Mouse (Mus musculus) ES-E14 (cell line): ENCODE data around the gene Fbxo28. TPM values are rescaled to one million over a fixed set of nuclear protein-coding genes. Genes with fewer than 3 reads are reported as not detected.

Experiments used
- DNase-seq: peaks from one replicate; pipeline ENCODE4 v3.0.0-alpha.2; 2013; ENCODE audit warnings: low read depth, low spot score
- H3K27ac ChIP-seq: 2 replicates; pipeline ENCODE4 v1.5.1; 2012; ENCODE audit warnings: low read depth, mild to moderate bottlenecking, low read length, moderate library complexity, mixed read lengths; ENCODE audit not compliant: poor library complexity, insufficient read depth, severe bottlenecking
- H3K36me3 ChIP-seq: 2 replicates; pipeline ENCODE4 v1.6.1; 2012; ENCODE audit warnings: mild to moderate bottlenecking, low read length, moderate library complexity, mixed read lengths; ENCODE audit not compliant: control insufficient read depth, poor library complexity, insufficient read depth, severe bottlenecking
- H3K4me1 ChIP-seq, 2 experiments: fragments of 150-350 bp in 1 of 2; sonication (generic) in 1 of 2; 2 replicates each; pipeline ENCODE4 v1.6.1; 2012; ENCODE audit warnings: low read length in 2 of 2, mild to moderate bottlenecking in 1 of 2, mixed read lengths in 1 of 2; ENCODE audit not compliant: control insufficient read depth in 2 of 2, insufficient read depth in 2 of 2, poor library complexity in 1 of 2
- H3K4me3 ChIP-seq, 2 experiments: fragments of 150-350 bp in 1 of 2; sonication (generic) in 1 of 2; 2 replicates each; pipeline ENCODE4 v1.5.1; 2012; ENCODE audit warnings: low read length in 2 of 2, low read depth in 1 of 2, mild to moderate bottlenecking in 1 of 2, mixed read lengths in 1 of 2; ENCODE audit not compliant: insufficient read depth in 1 of 2, poor library complexity in 1 of 2, severe bottlenecking in 1 of 2
- H3K9ac ChIP-seq: 2 replicates; pipeline ENCODE4 v1.6.1; 2012; ENCODE audit warnings: low read depth, mild to moderate bottlenecking, low read length, mixed read lengths; ENCODE audit not compliant: poor library complexity, insufficient read depth, severe bottlenecking
- H3K9me3 ChIP-seq: fragments of 150-350 bp; sonication (generic); 2 replicates; pipeline ENCODE4 v1.6.1; 2012; ENCODE audit warnings: low read depth, mild to moderate bottlenecking, low read length; ENCODE audit not compliant: control insufficient read depth, insufficient read depth
- CHD2 ChIP-seq: IDR thresholded peaks from 2 replicates; pipeline ENCODE4 v1.6.1; 2014; ENCODE audit warnings: mild to moderate bottlenecking, low read depth, low read length, inconsistent platforms
- HCFC1 ChIP-seq: IDR thresholded peaks from 2 replicates; pipeline ENCODE4 v1.6.1; 2012; ENCODE audit warnings: low read length, inconsistent platforms, borderline replicate concordance; ENCODE audit not compliant: insufficient read depth
- MAFK ChIP-seq: IDR thresholded peaks from 2 replicates; pipeline ENCODE4 v1.6.1; 2014; ENCODE audit warnings: mild to moderate bottlenecking, low read depth, low read length, inconsistent platforms; ENCODE audit not compliant: insufficient read depth
- ZC3H11A ChIP-seq: IDR thresholded peaks from 2 replicates; pipeline ENCODE4 v1.6.1; 2012; ENCODE audit warnings: low read depth, mild to moderate bottlenecking, inconsistent platforms, low read length, borderline replicate concordance
- ZNF384 ChIP-seq: IDR thresholded peaks from 2 replicates; pipeline ENCODE4 v1.6.1; 2012; ENCODE audit warnings: low read depth, low read length, inconsistent platforms
- in situ Hi-C, 2 experiments: fragments of 600-800 bp; cut with MboI; formaldehyde crosslinking; loops; one replicate each; pipeline ENCODE4 v1.15.1; 2025; ENCODE audit warnings: low sequenced_read_pairs in 2 of 2, inconsistent platforms in 1 of 2; ENCODE audit not compliant: unreplicated experiment in 2 of 2
- total RNA-seq: library from RNA; depleted of rRNA; stranded (reverse); fragments of 300-350 nt; gene quantifications from 2 replicates; pipeline ENCODE4 v1.2.3, GENCODE M21; 2012; rRNA removed

The Fbxo28 gene
- 25.8 TPM in 2 replicates for total RNA-seq

DNA sequence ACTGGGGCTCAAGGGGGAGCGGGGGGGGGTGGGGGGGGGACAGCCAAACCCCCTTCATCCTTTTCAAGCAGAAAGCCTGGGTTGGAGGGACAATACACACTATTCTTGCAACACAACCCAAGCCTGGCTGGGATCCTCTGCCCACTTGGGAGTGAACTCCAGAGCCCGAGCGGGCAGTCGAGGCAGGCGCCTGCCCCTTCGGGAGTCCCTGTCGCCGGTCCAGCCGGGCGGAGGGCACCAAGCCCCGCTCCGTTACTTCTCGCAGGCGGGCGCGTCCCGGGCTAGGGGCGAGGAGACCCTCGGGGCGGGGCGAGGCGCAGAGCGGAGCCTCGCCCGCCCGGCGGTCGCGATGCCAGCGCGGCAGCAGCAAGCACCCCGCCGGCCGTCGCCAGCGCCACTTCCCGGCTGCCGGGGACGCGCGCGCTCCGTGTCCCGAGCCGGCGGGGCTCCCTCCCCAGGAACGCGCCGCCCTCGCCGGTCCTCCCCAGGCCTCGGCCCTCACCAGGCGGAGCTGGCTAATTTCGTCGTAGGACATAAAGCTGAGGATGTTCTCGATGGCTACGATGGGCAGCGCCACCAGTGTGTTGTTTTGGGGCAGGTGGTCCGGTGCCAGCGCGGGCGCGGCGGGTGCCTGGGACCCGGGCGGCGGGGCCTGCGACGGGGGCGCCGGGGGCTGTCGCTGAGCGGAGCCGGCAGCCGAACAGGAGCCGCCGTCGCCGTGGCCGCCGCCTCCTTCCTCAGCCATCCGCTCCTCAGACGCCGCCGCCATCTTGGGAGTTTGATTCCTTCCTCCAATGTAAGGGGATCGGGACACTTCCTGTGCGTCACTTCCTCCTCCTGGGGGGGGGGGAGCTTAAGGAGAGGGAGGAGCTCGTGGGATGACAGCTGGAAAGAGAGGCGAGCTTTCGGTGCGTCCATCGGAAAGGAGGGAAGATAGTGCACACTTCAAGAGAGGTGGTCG lies at the start of gene Fbxo28:
TSS of gene Fbxo28 (minus strand) at position 809 of the 961 bp plus-strand sequence.
- no peak for TF ChIP-seq CHD2
- TF ChIP-seq HCFC1: peak; percentile 51; the same call in 1 of the 2 replicates
- peaks cover 3% of the 10 kb centered on the region; the same call in 1 of the 2 replicates for H3K36me3 ChIP-seq
- peak within 1 kb of the TSS; percentile 56 for H3K27ac ChIP-seq
- peaks cover 7 to 11% of the 10 kb centered on the region in 2 experiments; a peak in 3 of 4 replicates for H3K4me1 ChIP-seq
- no peaks in the 10 kb centered on the region for H3K9me3 ChIP-seq
- peak; percentile 85 for DNase-seq
- in situ Hi-C loops: no loop called here
- H3K4me3 ChIP-seq: peak within 1 kb of the TSS; percentile 97 to 100
- H3K9ac ChIP-seq: peak within 1 kb of the TSS; percentile 99

DNA sequence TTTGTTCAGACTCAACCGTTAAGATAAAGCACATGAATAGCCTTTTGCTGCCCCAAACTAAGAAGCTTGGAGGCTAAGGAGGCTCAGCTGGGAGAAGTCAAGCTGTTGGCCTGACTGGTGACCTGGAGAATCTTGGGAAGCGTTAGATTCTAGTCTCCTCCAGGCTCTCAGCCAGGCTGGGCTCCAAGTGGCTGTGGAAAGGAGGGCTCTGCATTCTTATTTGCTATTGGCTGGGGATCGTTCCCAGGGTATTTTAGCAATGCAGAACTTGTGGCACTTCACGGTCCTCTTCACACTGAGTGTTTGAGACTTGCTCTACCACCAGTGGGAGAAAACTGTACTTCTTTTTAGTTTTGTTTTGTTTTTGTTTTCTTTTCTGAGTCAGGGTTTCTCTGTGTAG lies 47.3 kb upstream of the Fbxo28 start:
- DNase-seq: no peak
- Histone ChIP-seq H3K9ac (no peak overlapping the region), H3K27ac (no peak overlapping the region), H3K36me3 (no peaks in the 10 kb centered on the region), H3K4me3 (no peak overlapping the region), H3K9me3 (no peaks in the 10 kb centered on the region), H3K4me1 (no peaks in the 10 kb centered on the region)
- in situ Hi-C loops: loop anchor here in 1 of 2 experiments (10.0 kb wide), 1 partner anchor 146 kb away; no protein-coding TSS in a partner anchor
- no peak for TF ChIP-seq CHD2
- no peak for TF ChIP-seq HCFC1
- TF ChIP-seq ZNF384: no peak
- no peak for TF ChIP-seq ZC3H11A
- no peak for TF ChIP-seq MAFK

DNA sequence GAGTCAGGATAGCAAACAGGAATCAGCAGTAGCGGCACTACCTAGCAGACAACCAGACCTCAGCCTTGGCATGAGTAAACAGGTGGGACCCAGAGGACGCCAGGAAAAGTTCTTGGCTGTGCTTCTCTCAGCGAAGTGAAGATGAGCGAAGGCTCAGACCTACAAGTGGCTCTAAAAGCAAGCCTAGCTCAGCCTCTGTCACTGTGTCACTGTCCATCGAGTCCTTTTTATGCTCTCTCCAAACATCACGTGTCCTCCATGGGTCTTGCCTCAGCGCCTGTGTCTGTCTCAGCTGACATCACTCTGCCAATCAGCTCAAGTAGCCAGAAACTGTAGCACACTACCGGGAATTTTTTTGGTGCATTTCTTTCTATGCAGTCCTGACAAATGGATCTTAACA lies 45.0 kb upstream of the Fbxo28 start:
- Histone ChIP-seq H3K9me3 (no peaks in the 10 kb centered on the region), H3K4me1 (no peaks in the 10 kb centered on the region), H3K27ac (no peak overlapping the region), H3K36me3 (no peaks in the 10 kb centered on the region), H3K9ac (no peak overlapping the region), H3K4me3 (no peak overlapping the region)
- TF ChIP-seq HCFC1 (no peak), ZNF384 (no peak), ZC3H11A (no peak), MAFK (no peak), CHD2 (no peak)
- DNase-seq: no peak
- in situ Hi-C loops: loop anchor here in 1 of 2 experiments (10.0 kb wide), 1 partner anchor 148 kb away; no protein-coding TSS in a partner anchor

DNA sequence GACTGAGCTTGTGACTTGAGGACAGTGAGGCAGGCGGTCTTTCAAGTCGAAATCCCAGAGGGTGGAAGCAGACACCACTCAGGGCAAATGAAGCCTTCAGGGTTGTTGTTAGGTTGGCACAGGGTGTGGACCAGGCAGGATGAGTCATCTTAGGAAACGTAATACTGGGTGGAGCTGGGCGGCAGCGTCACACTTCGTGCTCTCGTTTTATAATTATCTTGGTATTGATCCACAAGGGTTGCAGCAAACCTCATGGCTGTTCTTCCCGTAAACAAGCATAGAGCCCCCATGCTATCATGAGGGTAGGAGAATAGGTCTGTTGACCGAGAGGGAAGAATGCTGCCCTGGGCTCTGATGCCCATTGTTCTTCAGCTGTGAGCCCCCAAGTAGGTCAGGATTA lies 41.7 kb upstream of the Fbxo28 start:
- in situ Hi-C loops: loop anchor here in 1 of 2 experiments (10.0 kb wide), 1 partner anchor 152 kb away; no protein-coding TSS in a partner anchor
- no peak overlapping the region for H3K27ac ChIP-seq
- no peaks in the 10 kb centered on the region for H3K9me3 ChIP-seq
- H3K4me3 ChIP-seq: no peak overlapping the region
- H3K4me1 ChIP-seq: no peaks in the 10 kb centered on the region
- TF ChIP-seq ZNF384: no peak
- H3K9ac ChIP-seq: no peak overlapping the region
- no peak for DNase-seq
- no peaks in the 10 kb centered on the region for H3K36me3 ChIP-seq
